Mouse (Mus musculus) cortical plate, adult 2 months (tissue): ENCODE results near the gene Srpk2.

Experiments used
- CTCF ChIP-seq: fragments of 200-500 bp; IDR thresholded peaks from 2 replicates; pipeline ENCODE4 v1.5.1; 2011; ENCODE audit warnings: mild to moderate bottlenecking, control low read depth, low read length; ENCODE audit not compliant: insufficient read depth; ENCODE audit errors: extremely low read depth
- POLR2A ChIP-seq: fragments of 200-500 bp; IDR thresholded peaks from 2 replicates; pipeline ENCODE4 v1.6.1; 2011; ENCODE audit warnings: mild to moderate bottlenecking, low read length, control low read depth; ENCODE audit not compliant: insufficient read depth; ENCODE audit errors: extremely low read depth

DNA sequence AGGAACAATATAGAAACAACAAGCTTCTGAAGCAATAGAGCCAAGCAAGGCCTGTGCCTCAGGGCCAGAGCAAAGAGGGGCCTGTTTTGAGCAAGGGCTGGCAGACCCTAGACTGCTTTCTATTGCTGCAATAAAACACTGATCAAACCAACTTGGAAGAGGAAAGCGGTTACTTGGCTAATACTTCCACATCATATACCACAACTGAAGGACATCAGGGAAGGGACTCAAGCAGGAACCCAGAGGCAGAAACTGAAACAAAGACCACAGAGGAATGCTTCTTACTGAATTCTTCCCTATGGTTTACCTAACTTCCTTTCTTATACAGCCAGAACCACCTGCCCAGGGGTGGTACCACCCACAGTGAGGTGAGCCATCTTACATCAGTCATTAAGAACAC is 162.8 kb downstream of the Srpk2 start:
- no peak for TF ChIP-seq CTCF
- no peak for TF ChIP-seq POLR2A
